Mouse (Mus musculus) heart, embryonic 13.5 days (tissue): ENCODE measurements at regions not wholly inside any gene's neighbourhood (a gene's known extent, or its start where the extent isn't known, plus 50 kb on each side); places are given as distances from the start of the nearest gene placed in this dataset.
A peak's percentile ranks its signal among the peaks of the same experiment; 100 is the strongest.

ENCODE experiments used
- ATAC-seq: fragments of 200-750 bp; cut with Nextera tagmentation; 2 replicates; pipeline ENCODE4 v1.8.0; 2017; ENCODE audit warnings: moderate TSS enrichment; ENCODE audit not compliant: insufficient number of reproducible peaks, low FRiP score, low TSS enrichment; ENCODE audit errors: extremely low read depth
- H3K27ac ChIP-seq: fragments of 300-500 bp; sonication (generic); replicated peaks from 2 replicates; pipeline ENCODE4 v1.5.1; 2015; ENCODE audit warnings: moderate library complexity, mild to moderate bottlenecking, inconsistent platforms
- H3K27me3 ChIP-seq: fragments of 300-500 bp; sonication (generic); replicated peaks from 2 replicates; pipeline ENCODE4 v1.6.1; 2015; ENCODE audit warnings: mild to moderate bottlenecking, inconsistent platforms
- H3K36me3 ChIP-seq: fragments of 300-500 bp; sonication (generic); 2 replicates; pipeline ENCODE4 v1.6.1; 2015; ENCODE audit warnings: mild to moderate bottlenecking, inconsistent platforms
- H3K4me1 ChIP-seq: fragments of 300-500 bp; sonication (generic); 2 replicates; pipeline ENCODE4 v1.6.1; 2015; ENCODE audit warnings: inconsistent platforms
- H3K4me2 ChIP-seq: fragments of 300-500 bp; sonication (generic); 2 replicates; pipeline ENCODE4 v1.6.1; 2015; ENCODE audit warnings: inconsistent platforms, mild to moderate bottlenecking, moderate library complexity
- H3K4me3 ChIP-seq: fragments of 300-500 bp; sonication (generic); 2 replicates; pipeline ENCODE4 v1.5.1; 2015; ENCODE audit warnings: moderate library complexity, mild to moderate bottlenecking, inconsistent platforms
- H3K9ac ChIP-seq: fragments of 300-500 bp; sonication (generic); 2 replicates; pipeline ENCODE4 v1.6.1; 2015; ENCODE audit warnings: inconsistent platforms, mild to moderate bottlenecking, moderate library complexity
- H3K9me3 ChIP-seq: fragments of 300-500 bp; sonication (generic); 2 replicates; pipeline ENCODE4 v1.6.1; 2016; ENCODE audit warnings: inconsistent platforms
- WGBS: fragments of 180-500 bp; shearing (Covaris S2); methylation state at CpG from one replicate; pipeline ENCODE4 v1.1.7; 2015; ENCODE audit warnings: mixed read lengths; 5-methylcytosine and 5-hydroxymethylcytosine counted together

- Histone ChIP-seq H3K9ac (no peak overlapping the region), H3K4me3 (no peak overlapping the region), H3K27ac (peak overlapping the region; percentile 40; the same call in 1 of the 2 replicates), H3K4me1 (peaks cover 21% of the 10 kb centered on the region; the same call in 1 of the 2 replicates), H3K4me2 (no peak overlapping the region), H3K9me3 (no peaks in the 10 kb centered on the region), H3K36me3 (no peaks in the 10 kb centered on the region), H3K27me3 (no peaks in the 10 kb centered on the region)
- ATAC-seq, result peak; percentile 46; the same call in 1 of the 2 replicates
- 21% methylated on average over 2 of the region's 2 CpGs for WGBS
Observed at GRCm38 (mm10) chr3:38254896-38255295, 229.7 kb downstream of the Ankrd50 start.

- no peak for ATAC-seq
- H3K9ac ChIP-seq, result no peak overlapping the region
- H3K9me3 ChIP-seq, result no peaks in the 10 kb centered on the region
- H3K4me1 ChIP-seq, result peaks cover 14% of the 10 kb centered on the region; the same call in 1 of the 2 replicates
- H3K27me3 ChIP-seq, result no peaks in the 10 kb centered on the region
- no peak overlapping the region for H3K4me3 ChIP-seq
- no peak overlapping the region for H3K27ac ChIP-seq
- no peak overlapping the region for H3K4me2 ChIP-seq
- 67% methylated on average over 2 of the region's 2 CpGs for WGBS
- no peaks in the 10 kb centered on the region for H3K36me3 ChIP-seq
Observed at GRCm38 (mm10) chr3:38251592-38251991, 233.1 kb downstream of the Ankrd50 start.

- Histone ChIP-seq H3K4me3 (no peak overlapping the region), H3K4me1 (peaks cover 14% of the 10 kb centered on the region; the same call in 1 of the 2 replicates), H3K4me2 (no peak overlapping the region), H3K9me3 (no peaks in the 10 kb centered on the region), H3K27ac (no peak overlapping the region), H3K27me3 (no peaks in the 10 kb centered on the region), H3K36me3 (no peaks in the 10 kb centered on the region), H3K9ac (no peak overlapping the region)
- ATAC-seq, result no peak
- 72% methylated on average over 5 of the region's 5 CpGs for WGBS
Observed at GRCm38 (mm10) chr3:38250552-38250951, 234.1 kb downstream of the Ankrd50 start.

GRCm38 (mm10) chr3:38248941-38249340 is 235.7 kb downstream of the Ankrd50 start:
- Histone ChIP-seq H3K4me1 (peaks cover 9% of the 10 kb centered on the region; the same call in 1 of the 2 replicates), H3K4me3 (no peak overlapping the region), H3K27me3 (no peaks in the 10 kb centered on the region), H3K9ac (no peak overlapping the region), H3K9me3 (no peaks in the 10 kb centered on the region), H3K27ac (no peak overlapping the region), H3K4me2 (no peak overlapping the region), H3K36me3 (no peaks in the 10 kb centered on the region)
- WGBS, result 70% methylated on average over 1 of the region's 1 CpGs
- no peak for ATAC-seq

GRCm38 (mm10) chr3:38246439-38246838 is 238.2 kb downstream of the Ankrd50 start:
- no peak for ATAC-seq
- WGBS, result 86% methylated on average over 2 of the region's 2 CpGs
- H3K4me1 ChIP-seq, result peaks cover 9% of the 10 kb centered on the region; the same call in 1 of the 2 replicates
- H3K27me3 ChIP-seq, result no peaks in the 10 kb centered on the region
- H3K4me2 ChIP-seq, result no peak overlapping the region
- no peaks in the 10 kb centered on the region for H3K36me3 ChIP-seq
- H3K4me3 ChIP-seq, result no peak overlapping the region
- H3K9me3 ChIP-seq, result peaks cover 7% of the 10 kb centered on the region
- H3K27ac ChIP-seq, result no peak overlapping the region
- no peak overlapping the region for H3K9ac ChIP-seq

GRCm38 (mm10) chr3:38243209-38243608 is 241.4 kb downstream of the Ankrd50 start:
- H3K9ac ChIP-seq, result no peak overlapping the region
- H3K4me3 ChIP-seq, result no peak overlapping the region
- no peak for ATAC-seq
- H3K27ac ChIP-seq, result no peak overlapping the region
- no peaks in the 10 kb centered on the region for H3K27me3 ChIP-seq
- no peaks in the 10 kb centered on the region for H3K4me1 ChIP-seq
- no peak overlapping the region for H3K4me2 ChIP-seq
- H3K36me3 ChIP-seq, result no peaks in the 10 kb centered on the region
- peaks cover 7% of the 10 kb centered on the region for H3K9me3 ChIP-seq
- 82% methylated on average over 3 of the region's 3 CpGs for WGBS

GRCm38 (mm10) chr3:38237616-38238015 is 247.0 kb downstream of the Ankrd50 start:
- H3K27me3 ChIP-seq, result no peaks in the 10 kb centered on the region
- H3K4me1 ChIP-seq, result peaks cover 24% of the 10 kb centered on the region
- no peak for ATAC-seq
- WGBS, result 69% methylated on average over 2 of the region's 2 CpGs
- no peak overlapping the region for H3K4me3 ChIP-seq
- H3K9ac ChIP-seq, result no peak overlapping the region
- peaks cover 4% of the 10 kb centered on the region for H3K9me3 ChIP-seq
- H3K27ac ChIP-seq, result no peak overlapping the region
- no peaks in the 10 kb centered on the region for H3K36me3 ChIP-seq
- H3K4me2 ChIP-seq, result no peak overlapping the region

- Histone ChIP-seq H3K36me3 (no peaks in the 10 kb centered on the region), H3K27ac (0 out of 2 replicates have a peak overlapping the region, but pooled peaks have one; percentile 36), H3K4me3 (no peak overlapping the region), H3K9me3 (no peaks in the 10 kb centered on the region), H3K9ac (no peak overlapping the region), H3K4me1 (peaks cover 37% of the 10 kb centered on the region), H3K4me2 (peak overlapping the region; percentile 7; the same call in 1 of the 2 replicates), H3K27me3 (no peaks in the 10 kb centered on the region)
- 69% methylated on average over 9 of the region's 9 CpGs for WGBS
- ATAC-seq, result no peak
Observed at GRCm38 (mm10) chr3:38235736-38236083, 248.9 kb downstream of the Ankrd50 start.

- no peak for ATAC-seq
- peak overlapping the region; percentile 7; the same call in 1 of the 2 replicates for H3K4me2 ChIP-seq
- 0 out of 2 replicates have a peak overlapping the region, but pooled peaks have one; percentile 36 for H3K27ac ChIP-seq
- H3K4me3 ChIP-seq, result no peak overlapping the region
- H3K9me3 ChIP-seq, result no peaks in the 10 kb centered on the region
- no peaks in the 10 kb centered on the region for H3K36me3 ChIP-seq
- peaks cover 37% of the 10 kb centered on the region for H3K4me1 ChIP-seq
- H3K9ac ChIP-seq, result no peak overlapping the region
- 77% methylated on average over 18 of the region's 18 CpGs for WGBS
- no peaks in the 10 kb centered on the region for H3K27me3 ChIP-seq
Observed at GRCm38 (mm10) chr3:38235033-38235735, 249.5 kb downstream of the Ankrd50 start.

GRCm38 (mm10) chr3:38234534-38234933 is 250.1 kb downstream of the Ankrd50 start:
- H3K4me2 ChIP-seq, result no peak overlapping the region
- no peaks in the 10 kb centered on the region for H3K9me3 ChIP-seq
- H3K4me1 ChIP-seq, result peaks cover 41% of the 10 kb centered on the region
- no peak for ATAC-seq
- H3K36me3 ChIP-seq, result no peaks in the 10 kb centered on the region
- no peaks in the 10 kb centered on the region for H3K27me3 ChIP-seq
- H3K4me3 ChIP-seq, result no peak overlapping the region
- 41% methylated on average over 4 of the region's 4 CpGs for WGBS
- no peak overlapping the region for H3K9ac ChIP-seq
- H3K27ac ChIP-seq, result 0 out of 2 replicates have a peak overlapping the region, but pooled peaks have one; percentile 36

- Histone ChIP-seq H3K4me2 (no peak overlapping the region), H3K4me1 (peaks cover 45% of the 10 kb centered on the region), H3K4me3 (no peak overlapping the region), H3K9me3 (no peaks in the 10 kb centered on the region), H3K36me3 (no peaks in the 10 kb centered on the region), H3K9ac (no peak overlapping the region), H3K27me3 (no peaks in the 10 kb centered on the region), H3K27ac (0 out of 2 replicates have a peak overlapping the region, but pooled peaks have one; percentile 20)
- 54% methylated on average over 2 of the region's 2 CpGs for WGBS
- ATAC-seq, result no peak
Observed at GRCm38 (mm10) chr3:38234006-38234405, 250.6 kb downstream of the Ankrd50 start.

- no peak overlapping the region for H3K4me2 ChIP-seq
- WGBS, result 79% methylated on average over 3 of the region's 3 CpGs
- H3K27ac ChIP-seq, result peak overlapping the region; percentile 86
- H3K4me1 ChIP-seq, result peaks cover 47% of the 10 kb centered on the region
- H3K36me3 ChIP-seq, result no peaks in the 10 kb centered on the region
- no peak overlapping the region for H3K4me3 ChIP-seq
- no peak overlapping the region for H3K9ac ChIP-seq
- no peak for ATAC-seq
- no peaks in the 10 kb centered on the region for H3K27me3 ChIP-seq
- no peaks in the 10 kb centered on the region for H3K9me3 ChIP-seq
Observed at GRCm38 (mm10) chr3:38233091-38233490, 251.6 kb downstream of the Ankrd50 start.
